35 mouse cellular contexts compared by ENCODE assay signal in the genomic region with DNA sequence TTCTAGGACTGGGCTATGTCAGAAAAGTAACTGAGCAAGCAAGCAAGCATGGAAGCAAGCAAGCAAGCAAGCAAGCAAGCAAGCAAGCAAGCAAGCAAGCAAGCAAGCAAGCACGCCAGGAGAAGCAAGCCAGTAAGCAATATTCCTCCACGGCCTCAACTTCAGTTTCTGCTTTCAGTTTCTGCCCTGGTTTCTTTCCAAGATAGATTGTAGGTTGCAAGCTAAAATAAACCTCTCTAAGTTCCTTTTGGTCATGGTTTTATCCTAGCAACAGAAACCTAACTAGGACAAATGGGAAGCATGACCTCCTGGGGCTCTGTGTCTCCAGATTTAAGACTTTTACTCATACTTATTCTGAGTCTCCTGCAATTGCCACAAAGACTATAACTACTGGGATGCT.
"Had no signal": no experiment of that assay in that cellular context is flagged by ENCODE, and none has a peak within 500 bp of the region (broad histone marks: within the 10 kb centered on the region; RNA-seq: fewer than 3 reads in every experiment).

No protein-coding gene starts in this region.

- H3K9ac ChIP-seq: heart, embryonic 12.5 days; heart, embryonic 13.5 days; heart, embryonic 15.5 days; hindbrain, embryonic 12.5 days; hindbrain, embryonic 13.5 days; hindbrain, embryonic 14.5 days; hindbrain, embryonic 15.5 days; intestine, embryonic 15.5 days; kidney, embryonic 15.5 days had no signal

- H3K27me3 ChIP-seq: heart, embryonic 12.5 days; heart, embryonic 13.5 days; heart, embryonic 15.5 days; hindbrain, embryonic 12.5 days; hindbrain, embryonic 13.5 days; hindbrain, embryonic 15.5 days; intestine, embryonic 15.5 days; kidney, embryonic 15.5 days had no signal

- H3K4me3 ChIP-seq: heart, embryonic 10.5 days; heart, embryonic 12.5 days; heart, embryonic 13.5 days; heart, embryonic 15.5 days; hindbrain, embryonic 10.5 days; hindbrain, embryonic 12.5 days; hindbrain, embryonic 13.5 days; hindbrain, embryonic 15.5 days; intestine, embryonic 15.5 days; kidney, embryonic 15.5 days; layer of hippocampus, adult 2 months; left cerebral cortex, adult 2 months had no signal

- H3K4me2 ChIP-seq: heart, embryonic 11.5 days; heart, embryonic 12.5 days; heart, embryonic 13.5 days; heart, embryonic 15.5 days; hindbrain, embryonic 12.5 days; hindbrain, embryonic 13.5 days; hindbrain, embryonic 14.5 days; hindbrain, embryonic 15.5 days; intestine, embryonic 15.5 days; kidney, embryonic 15.5 days had no signal

- H3K36me3 ChIP-seq: heart, embryonic 10.5 days; heart, embryonic 12.5 days; heart, embryonic 13.5 days; heart, embryonic 15.5 days; hindbrain, embryonic 10.5 days; hindbrain, embryonic 12.5 days; hindbrain, embryonic 13.5 days; hindbrain, embryonic 15.5 days; intestine, embryonic 15.5 days; kidney, embryonic 15.5 days had no signal

- DNase-seq: heart, postnatal 10 days; heart, postnatal 14 days; heart, postnatal 36 days; heart, postnatal 4 days; kidney, adult 11 months; kidney, adult 18-20 months; kidney, adult 2 months; kidney, adult 9 months; kidney, postnatal 10 days; kidney, postnatal 14 days; kidney, postnatal 25 days; kidney, postnatal 36 days; kidney, postnatal 4 days; layer of hippocampus, adult 9-11 months; layer of hippocampus, postnatal 36 days had no signal

- H3K9me3 ChIP-seq: heart, embryonic 10.5 days; heart, embryonic 12.5 days; heart, embryonic 13.5 days; heart, embryonic 15.5 days; hindbrain, embryonic 10.5 days; hindbrain, embryonic 12.5 days; hindbrain, embryonic 13.5 days; hindbrain, embryonic 15.5 days; intestine, embryonic 15.5 days; kidney, embryonic 15.5 days had no signal

- H3K27ac ChIP-seq: heart, embryonic 10.5 days; heart, embryonic 13.5 days; heart, embryonic 15.5 days; hindbrain, embryonic 10.5 days; hindbrain, embryonic 12.5 days; hindbrain, embryonic 13.5 days; hindbrain, embryonic 14.5 days; hindbrain, embryonic 15.5 days; hindbrain, postnatal 0 days; intestine, embryonic 15.5 days; kidney, embryonic 15.5 days; kidney, postnatal 0 days; layer of hippocampus, adult 2 months; left cerebral cortex, adult 2 months had no signal

- H3K4me1 ChIP-seq: heart, embryonic 10.5 days; heart, embryonic 12.5 days; heart, embryonic 13.5 days; heart, embryonic 15.5 days; hindbrain, embryonic 12.5 days; hindbrain, embryonic 13.5 days; hindbrain, embryonic 15.5 days; intestine, embryonic 15.5 days had no signal

- ATAC-seq: hindbrain, embryonic 16.5 days; hindbrain, postnatal 0 days; inflammation-experienced regulatory T-cells, adult 6 months; intestine, embryonic 15.5 days; intestine, embryonic 16.5 days; intestine, postnatal 0 days had no signal
